Mouse (Mus musculus): ENCODE data around the gene Lhx6.

The Lhx6 gene

GRCm38 (mm10) chr2:36035413-36036081 is 69.7 kb downstream of the Lhx6 start:
- no peak for DNase-seq (ENCODE audit: low read depth)

- DNase-seq (ENCODE audit: low read depth), result no peak
Observed at GRCm38 (mm10) chr2:36034898-36035297, 70.3 kb downstream of the Lhx6 start.

- no peak for DNase-seq (ENCODE audit: low read depth)
Observed at GRCm38 (mm10) chr2:36033966-36034365, 71.2 kb downstream of the Lhx6 start.

DNA sequence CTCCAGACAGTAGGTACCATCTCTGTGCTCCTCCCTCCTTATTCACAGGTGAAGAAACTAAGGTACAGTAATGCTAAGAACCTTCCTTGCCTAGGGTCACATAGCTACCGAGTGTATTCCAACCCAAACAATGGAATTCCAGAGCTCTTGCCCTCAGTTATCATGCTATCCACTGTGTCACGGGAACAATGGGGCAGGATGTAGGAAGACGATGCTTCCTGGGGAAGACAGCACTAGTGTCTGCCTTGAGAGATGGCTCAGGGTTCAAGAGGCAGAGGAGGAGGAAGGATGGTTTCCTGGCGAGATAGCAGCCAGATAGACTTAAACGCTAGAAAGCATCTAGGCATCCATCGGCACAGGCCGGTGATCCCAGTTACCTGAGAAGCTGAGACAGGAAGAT is 72.3 kb downstream of the Lhx6 start:
- no peak for DNase-seq (ENCODE audit: low read depth)
